Mouse (Mus musculus) ES-Bruce4 (cell line): ENCODE data around the gene Zfp704. TPM values are rescaled to one million over a fixed set of nuclear protein-coding genes. Genes with fewer than 3 reads are reported as not detected.

Source experiments
- H3K27ac ChIP-seq: 2 replicates; pipeline ENCODE4 v1.5.1; 2012; ENCODE audit warnings: low read length, inconsistent platforms; ENCODE audit not compliant: insufficient read depth
- H3K27me3 ChIP-seq: 2 replicates; pipeline ENCODE4 v1.6.1; 2012; ENCODE audit warnings: mild to moderate bottlenecking, low read length, inconsistent platforms; ENCODE audit not compliant: control insufficient read depth, poor library complexity, insufficient read depth, severe bottlenecking
- H3K36me3 ChIP-seq: 2 replicates; pipeline ENCODE4 v1.6.1; 2012; ENCODE audit warnings: inconsistent platforms, mild to moderate bottlenecking, low read length, moderate library complexity; ENCODE audit not compliant: control insufficient read depth, poor library complexity, insufficient read depth, severe bottlenecking
- H3K4me1 ChIP-seq: one replicate; pipeline ENCODE4 v1.8.1; 2011; ENCODE audit warnings: low read length; ENCODE audit not compliant: control insufficient read depth, insufficient read depth
- H3K4me3 ChIP-seq: 2 replicates; pipeline ENCODE4 v1.5.1; 2011; ENCODE audit warnings: low read depth, mild to moderate bottlenecking, low read length
- H3K9ac ChIP-seq: 2 replicates; pipeline ENCODE4 v1.6.1; 2012; ENCODE audit warnings: low read depth, mild to moderate bottlenecking, inconsistent platforms; ENCODE audit not compliant: poor library complexity, severe bottlenecking
- H3K9me3 ChIP-seq: replicated peaks from 2 replicates; pipeline ENCODE4 v1.6.1; 2012; ENCODE audit warnings: mild to moderate bottlenecking, low read length, inconsistent platforms; ENCODE audit not compliant: control insufficient read depth, poor library complexity, insufficient read depth, severe bottlenecking
- CTCF ChIP-seq: IDR thresholded peaks from one replicate; pipeline ENCODE4 v1.8.1; 2011; ENCODE audit warnings: low read depth, low read length
- EP300 ChIP-seq: IDR thresholded peaks from 2 replicates; pipeline ENCODE4 v1.6.1; 2011; ENCODE audit warnings: low read depth, low read length; ENCODE audit not compliant: insufficient read depth
- POLR2A ChIP-seq: IDR thresholded peaks from one replicate; pipeline ENCODE4 v1.8.1; 2011; ENCODE audit warnings: low read length; ENCODE audit not compliant: insufficient read depth
- polyA plus RNA-seq: library from polyadenylated mRNA; stranded (reverse); fragments of >200 nt; gene quantifications from 2 replicates; pipeline ENCODE4 v1.2.4, GENCODE M21; 2011; ENCODE audit warnings: low read depth; ENCODE audit not compliant: missing spikeins, insufficient read depth, insufficient read length

The Zfp704 gene
- polyA plus RNA-seq: 22.0 and 24.7 TPM in 2 replicates

DNA sequence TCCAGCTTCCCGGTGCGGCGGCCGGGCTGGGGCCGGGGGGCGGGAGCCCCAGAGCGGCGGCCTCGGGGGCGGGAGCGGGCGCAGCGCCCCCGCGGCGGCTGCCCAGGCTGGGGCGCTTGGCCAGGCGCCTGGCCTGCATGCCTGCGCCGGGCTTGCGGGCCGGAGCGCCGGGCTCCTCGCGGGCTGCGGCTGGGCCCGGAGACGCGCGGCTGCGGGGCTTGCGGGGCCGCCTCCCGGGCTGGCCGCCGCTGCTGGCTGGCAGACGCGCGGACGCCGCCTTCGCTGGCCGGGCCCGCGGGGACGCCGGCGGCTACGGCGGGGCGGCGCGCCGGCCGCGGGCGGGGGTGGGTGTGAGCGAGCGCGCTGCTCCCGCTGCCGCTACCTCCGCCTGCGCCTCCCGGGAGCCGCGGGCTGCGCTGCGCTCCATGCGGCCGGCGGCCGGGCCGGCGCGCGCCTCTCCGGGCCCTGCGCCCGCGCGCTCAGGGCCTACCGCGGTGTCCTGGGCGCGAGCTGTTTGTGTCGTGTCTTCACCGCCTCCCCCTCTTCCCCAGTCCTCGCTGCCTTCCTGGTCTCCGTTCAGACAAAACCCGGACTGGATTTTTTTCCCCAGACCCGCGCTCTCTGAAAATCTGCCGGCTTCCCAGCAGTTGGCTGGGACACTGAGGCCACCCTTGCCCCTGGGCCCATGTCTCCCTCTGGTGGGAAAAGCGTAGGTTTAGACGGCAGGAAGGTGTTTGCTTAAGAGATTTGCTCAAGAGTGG, at the start of gene Zfp704:
Gene Zfp704, minus strand, starts transcription at position 505 of the 761 bp plus-strand sequence.
- Histone ChIP-seq H3K9ac (peak within 1 kb of the TSS; percentile 99), H3K27me3 (no peaks in the 10 kb centered on the region), H3K9me3 (no peaks in the 10 kb centered on the region), H3K36me3 (no peaks in the 10 kb centered on the region), H3K4me3 (peak within 1 kb of the TSS; percentile 97), H3K4me1 (peaks cover 10% of the 10 kb centered on the region), H3K27ac (peak within 1 kb of the TSS; percentile 65)
- no peak for TF ChIP-seq POLR2A
- TF ChIP-seq CTCF: peak; percentile 47
- 0 out of 2 replicates have a peak, but pooled peaks have one; percentile 17 for TF ChIP-seq EP300

DNA sequence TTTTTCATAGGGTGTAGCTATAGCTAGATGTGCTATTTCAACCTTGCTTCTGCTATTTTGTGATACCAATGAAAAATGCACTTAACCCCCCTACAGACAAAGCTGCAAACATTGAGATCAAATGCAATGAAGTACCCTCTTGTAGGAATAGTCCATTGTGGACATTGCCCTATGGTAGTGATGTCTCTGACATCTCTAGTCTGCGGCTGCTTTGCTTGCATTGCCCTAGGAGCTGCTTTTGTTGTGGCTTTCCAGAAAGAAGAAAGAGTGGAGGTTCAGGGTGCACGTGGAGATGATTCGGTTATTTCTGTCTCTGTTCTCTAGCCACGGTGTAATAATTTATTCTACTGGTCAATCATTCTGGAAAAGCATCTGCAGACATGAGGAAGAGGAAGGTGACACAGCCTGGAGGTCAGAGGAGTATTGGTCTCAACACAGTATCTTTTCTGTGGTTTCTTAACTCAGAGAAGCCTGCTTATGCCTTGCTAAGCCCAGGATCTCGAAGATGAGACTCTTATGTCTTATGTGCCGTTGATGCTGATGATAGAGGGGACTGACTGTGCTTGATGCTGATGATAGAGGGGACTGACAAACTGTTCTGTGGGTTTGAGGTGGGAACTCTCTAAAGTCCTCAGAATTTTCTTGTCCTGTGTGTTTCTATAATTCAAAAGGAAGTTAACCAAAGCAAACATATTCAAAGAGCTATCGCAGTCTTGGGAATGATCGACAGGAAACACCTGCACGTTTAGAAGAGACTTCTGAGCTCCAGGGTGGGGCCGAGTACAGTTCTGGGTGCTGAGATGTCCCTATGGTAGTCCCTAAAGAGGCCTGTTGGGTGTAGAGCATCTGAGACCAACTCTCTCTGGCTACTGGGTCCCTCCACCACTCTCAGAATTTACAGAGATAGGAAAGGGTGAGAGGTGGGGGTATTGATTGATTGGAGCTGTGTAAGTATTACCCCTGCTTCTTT, 23.4 kb upstream of the Zfp704 start:
- Histone ChIP-seq H3K27me3 (no peaks in the 10 kb centered on the region), H3K9me3 (no peaks in the 10 kb centered on the region), H3K27ac (no peak overlapping the region), H3K4me3 (no peak overlapping the region), H3K4me1 (no peaks in the 10 kb centered on the region), H3K36me3 (no peaks in the 10 kb centered on the region), H3K9ac (no peak overlapping the region)
- TF ChIP-seq CTCF: no peak
- TF ChIP-seq POLR2A: no peak
- no peak for TF ChIP-seq EP300

- TF ChIP-seq EP300 (no peak), POLR2A (no peak), CTCF (no peak)
- peak overlapping the region; percentile 44 for H3K9ac ChIP-seq
- no peaks in the 10 kb centered on the region for H3K9me3 ChIP-seq
- H3K36me3 ChIP-seq: no peaks in the 10 kb centered on the region
- H3K27ac ChIP-seq: no peak overlapping the region
- H3K27me3 ChIP-seq: no peaks in the 10 kb centered on the region
- peak overlapping the region; percentile 46 for H3K4me3 ChIP-seq
- no peaks in the 10 kb centered on the region for H3K4me1 ChIP-seq
These were observed 20.1 kb upstream of the Zfp704 start for GRCm38 (mm10) chr3:9629951-9630350.

DNA sequence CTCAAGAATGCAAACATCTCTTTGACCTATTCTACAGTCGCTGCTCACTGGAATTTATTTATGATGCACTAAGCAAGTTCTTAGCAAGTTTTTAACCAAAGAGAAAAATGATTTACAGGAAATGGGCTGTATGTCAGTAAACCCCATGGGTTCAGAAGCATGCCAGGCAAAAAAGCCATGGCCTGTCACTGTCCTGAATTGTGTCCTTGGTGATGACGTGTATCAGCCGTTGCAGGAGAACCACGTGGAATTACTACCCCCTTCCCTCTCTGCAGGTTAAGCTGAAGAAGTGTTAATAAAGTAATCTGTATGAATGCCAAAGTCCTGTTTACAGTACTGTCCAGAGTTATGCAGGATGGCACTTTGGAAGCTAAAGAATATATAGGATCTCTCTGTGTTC, 18.2 kb upstream of the Zfp704 start:
- no peaks in the 10 kb centered on the region for H3K36me3 ChIP-seq
- no peak overlapping the region for H3K27ac ChIP-seq
- H3K9ac ChIP-seq: no peak overlapping the region
- no peaks in the 10 kb centered on the region for H3K9me3 ChIP-seq
- TF ChIP-seq CTCF: no peak
- no peak for TF ChIP-seq POLR2A
- no peak for TF ChIP-seq EP300
- no peaks in the 10 kb centered on the region for H3K4me1 ChIP-seq
- no peaks in the 10 kb centered on the region for H3K27me3 ChIP-seq
- H3K4me3 ChIP-seq: no peak overlapping the region

- no peaks in the 10 kb centered on the region for H3K27me3 ChIP-seq
- H3K36me3 ChIP-seq: no peaks in the 10 kb centered on the region
- no peaks in the 10 kb centered on the region for H3K4me1 ChIP-seq
- TF ChIP-seq POLR2A (no peak), CTCF (no peak), EP300 (no peak)
- no peak overlapping the region for H3K9ac ChIP-seq
- no peak overlapping the region for H3K27ac ChIP-seq
- H3K4me3 ChIP-seq: no peak overlapping the region
- no peaks in the 10 kb centered on the region for H3K9me3 ChIP-seq
These were observed 16.3 kb upstream of the Zfp704 start for GRCm38 (mm10) chr3:9626149-9626548.

- H3K27ac ChIP-seq: no peak overlapping the region
- H3K9me3 ChIP-seq: no peaks in the 10 kb centered on the region
- no peak overlapping the region for H3K4me3 ChIP-seq
- no peaks in the 10 kb centered on the region for H3K36me3 ChIP-seq
- H3K27me3 ChIP-seq: no peaks in the 10 kb centered on the region
- TF ChIP-seq CTCF: no peak
- TF ChIP-seq EP300: no peak
- TF ChIP-seq POLR2A: no peak
- no peaks in the 10 kb centered on the region for H3K4me1 ChIP-seq
- H3K9ac ChIP-seq: no peak overlapping the region
These were observed 10.7 kb upstream of the Zfp704 start for GRCm38 (mm10) chr3:9620611-9621010.
